8 mouse cellular contexts compared by ENCODE assay signal in the genomic region with DNA sequence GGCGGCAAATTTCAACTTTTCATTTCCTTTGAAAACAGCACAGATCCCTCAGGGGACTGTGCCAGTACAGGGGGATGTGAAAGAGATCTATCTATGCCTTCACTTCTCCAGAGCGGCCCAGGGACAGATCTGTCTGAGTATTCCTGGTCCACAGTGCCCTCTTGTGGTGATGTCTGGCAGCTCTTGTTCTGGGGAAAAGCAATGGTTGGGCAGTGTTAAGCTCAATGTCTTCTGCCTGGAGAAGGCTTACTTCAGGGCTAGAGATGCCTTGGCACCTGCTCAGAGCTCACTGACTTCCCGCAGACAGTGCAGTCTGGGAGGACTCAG. TPM values are rescaled to one million over a fixed set of nuclear protein-coding genes. Genes with fewer than 3 reads are reported as not detected.
DNase-seq lines count a peak whose midpoint lies in the region; ATAC-seq and TF ChIP-seq lines count a peak whose summit lies in the region.

No protein-coding gene starts in this region.

- 5% methylated on average over 3 of the region's 3 CpGs for WGBS in bone marrow, adult 2 months
- WGBS in embryonic facial prominence, embryonic 15.5 days, result 9% methylated on average over 3 of the region's 3 CpGs
- 22% methylated on average over 3 of the region's 3 CpGs for WGBS in heart, embryonic 10.5 days
- WGBS in kidney, embryonic 15.5 days, result 9% methylated on average over 3 of the region's 3 CpGs

- no peak overlapping the region for H3K9ac ChIP-seq in embryonic facial prominence, embryonic 15.5 days
- no peak overlapping the region for H3K9ac ChIP-seq in kidney, embryonic 15.5 days

- H3K27me3 ChIP-seq in embryonic facial prominence, embryonic 15.5 days, result no peaks in the 10 kb centered on the region
- no peaks in the 10 kb centered on the region for H3K27me3 ChIP-seq in heart, embryonic 10.5 days (ENCODE audit: insufficient read depth, poor library complexity, severe bottlenecking)
- no peaks in the 10 kb centered on the region for H3K27me3 ChIP-seq in kidney, embryonic 15.5 days

- DNase-seq in A20 (ENCODE audit: low read depth, low spot score) (peak; percentile 90), liver (peak; percentile 85)
- DNase-seq in heart, embryonic 10.5 days (ENCODE audit: low spot score), result peak; percentile 89
- DNase-seq in spleen, postnatal 4 days (ENCODE audit: low spot score in 2 of 2), result peak; percentile 85 to 94

- peaks cover 64% of the 10 kb centered on the region for H3K36me3 ChIP-seq in embryonic facial prominence, embryonic 15.5 days
- peaks cover 52% of the 10 kb centered on the region for H3K36me3 ChIP-seq in heart, embryonic 10.5 days
- peaks cover 85% of the 10 kb centered on the region for H3K36me3 ChIP-seq in kidney, embryonic 15.5 days

- ATAC-seq in embryonic facial prominence, embryonic 15.5 days (ENCODE audit: insufficient number of reproducible peaks, low FRiP score, low TSS enrichment, low read depth), result peak; percentile 83
- 0 out of 2 replicates have a peak, but pooled peaks have one; percentile 62 for ATAC-seq in kidney, embryonic 15.5 days (replicated peaks; ENCODE audit: low FRiP score)
- ATAC-seq in monocyte, adult 5-6 weeks (replicated peaks; ENCODE audit: insufficient number of reproducible peaks, low FRiP score, low TSS enrichment, poor library complexity, severe bottlenecking), result peak; percentile 90

- H3K9me3 ChIP-seq in embryonic facial prominence, embryonic 15.5 days (replicated peaks), result no peaks in the 10 kb centered on the region
- H3K9me3 ChIP-seq in heart, embryonic 10.5 days, result no peaks in the 10 kb centered on the region
- no peaks in the 10 kb centered on the region for H3K9me3 ChIP-seq in kidney, embryonic 15.5 days (replicated peaks)

- TF ChIP-seq POLR2A in bone marrow, adult 2 months (IDR thresholded peaks at IDR 0.05; ENCODE audit: borderline replicate concordance, control insufficient read depth, low read depth, low read length), result no peak

- H3K4me1 ChIP-seq in bone marrow, adult 2 months (ENCODE audit: control insufficient read depth, insufficient read depth, low read length), result peaks cover 5% of the 10 kb centered on the region
- no peaks in the 10 kb centered on the region for H3K4me1 ChIP-seq in embryonic facial prominence, embryonic 15.5 days
- 0 out of 2 replicates have a peak, but pooled peaks cover 6% of the 10 kb centered on the region for H3K4me1 ChIP-seq in heart, embryonic 10.5 days
- H3K4me1 ChIP-seq in kidney, embryonic 15.5 days, result no peaks in the 10 kb centered on the region

- peak; percentile 88 for TF ChIP-seq CTCF in bone marrow, adult 2 months (IDR thresholded peaks at IDR 0.05; ENCODE audit: control insufficient read depth, insufficient read depth, low read length)

- no peak overlapping the region for H3K4me2 ChIP-seq in embryonic facial prominence, embryonic 15.5 days (replicated peaks)
- no peak overlapping the region for H3K4me2 ChIP-seq in kidney, embryonic 15.5 days

- no peak overlapping the region; the same call in 1 of the 2 replicates for H3K27ac ChIP-seq in bone marrow, adult 2 months (ENCODE audit: control insufficient read depth, insufficient read depth, low read depth, low read length, poor library complexity)
- no peak overlapping the region for H3K27ac ChIP-seq in embryonic facial prominence, embryonic 15.5 days (replicated peaks)
- no peak overlapping the region for H3K27ac ChIP-seq in heart, embryonic 10.5 days
- no peak overlapping the region for H3K27ac ChIP-seq in kidney, embryonic 15.5 days

- no peak overlapping the region for H3K4me3 ChIP-seq in bone marrow, adult 2 months (replicated peaks; ENCODE audit: control insufficient read depth, low read depth, low read length)
- H3K4me3 ChIP-seq in embryonic facial prominence, embryonic 15.5 days (replicated peaks), result no peak overlapping the region
- H3K4me3 ChIP-seq in heart, embryonic 10.5 days, result no peak overlapping the region
- H3K4me3 ChIP-seq in kidney, embryonic 15.5 days (replicated peaks), result no peak overlapping the region

RNA-seq across cellular contexts. Expression of a gene that starts 17.8 kb away (rescaled TPM):
- polyA plus RNA-seq in bone marrow, adult 2 months (2011; ENCODE audit: insufficient read depth, insufficient read length, low replicate concordance, missing spikeins), result 3.1 and 4.9 TPM in 2 replicates
- polyA plus RNA-seq in embryonic facial prominence, embryonic 15.5 days (2015; fragmentation: Nextera tagmentation; extraction: Ambion mirVana), result 15.8 and 18.6 TPM in 2 replicates
- 11.6 and 11.8 TPM in 2 replicates for polyA plus RNA-seq in heart, embryonic 10.5 days (2016; fragmentation: Nextera tagmentation; extraction: Ambion mirVana)
- 18.8 and 20.2 TPM in 2 replicates for polyA plus RNA-seq in kidney, embryonic 15.5 days (2015; fragmentation: Nextera tagmentation; extraction: Ambion mirVana)
- 14.2 to 22.2 TPM (median 16.0 TPM) in 3 replicates for total RNA-seq in monocyte, adult 5-6 weeks (2017)

RNA-seq across cellular contexts. Expression of a gene that starts 42.7 kb away (rescaled TPM):
- polyA plus RNA-seq in bone marrow, adult 2 months (2011; ENCODE audit: insufficient read depth, insufficient read length, low replicate concordance, missing spikeins), result 7.7 and 8.9 TPM in 2 replicates
- 13.4 and 16.0 TPM in 2 replicates for polyA plus RNA-seq in embryonic facial prominence, embryonic 15.5 days (2015; fragmentation: Nextera tagmentation; extraction: Ambion mirVana)
- 11.0 and 13.0 TPM in 2 replicates for polyA plus RNA-seq in heart, embryonic 10.5 days (2016; fragmentation: Nextera tagmentation; extraction: Ambion mirVana)
- 14.7 and 15.0 TPM in 2 replicates for polyA plus RNA-seq in kidney, embryonic 15.5 days (2015; fragmentation: Nextera tagmentation; extraction: Ambion mirVana)
- total RNA-seq in monocyte, adult 5-6 weeks (2017), result 2.5 to 6.9 TPM (median 6.1 TPM) in 3 replicates

RNA-seq across cellular contexts. Expression of a gene that starts 45.9 kb away (rescaled TPM):
- 67.1 and 177 TPM in 2 replicates for polyA plus RNA-seq in bone marrow, adult 2 months (2011; ENCODE audit: insufficient read depth, insufficient read length, low replicate concordance, missing spikeins)
- polyA plus RNA-seq in embryonic facial prominence, embryonic 15.5 days (2015; fragmentation: Nextera tagmentation; extraction: Ambion mirVana), result 56.1 and 63.5 TPM in 2 replicates
- 32.4 and 37.3 TPM in 2 replicates for polyA plus RNA-seq in heart, embryonic 10.5 days (2016; fragmentation: Nextera tagmentation; extraction: Ambion mirVana)
- polyA plus RNA-seq in kidney, embryonic 15.5 days (2015; fragmentation: Nextera tagmentation; extraction: Ambion mirVana), result 47.5 and 50.6 TPM in 2 replicates
- total RNA-seq in monocyte, adult 5-6 weeks (2017), result 610 to 725 TPM (median 637 TPM) in 3 replicates
